In genomic region chr11:61673686-61674085, GRCm38 (mm10) we compare ENCODE assay signal across 10 mouse cellular contexts. TPM values are rescaled to one million over a fixed set of nuclear protein-coding genes. Genes with fewer than 3 reads are reported as not detected.
DNase-seq lines count a peak whose midpoint lies in the region; ATAC-seq and TF ChIP-seq lines count a peak whose summit lies in the region.
"Had no signal": no experiment of that assay in that cellular context is flagged by ENCODE, and none has a peak within 500 bp of the region (broad histone marks: within the 10 kb centered on the region; RNA-seq: fewer than 3 reads in every experiment).

No protein-coding gene starts in this region.

- no peak overlapping the region for H3K4me3 ChIP-seq in hindbrain, postnatal 0 days (ENCODE audit: low read length)
- H3K4me3 ChIP-seq in hindbrain, embryonic 14.5 days (replicated peaks; ENCODE audit: low read length): no peak overlapping the region
- H3K4me3 ChIP-seq in lung, embryonic 14.5 days (ENCODE audit: low read depth, low read length): no peak overlapping the region

- no peak overlapping the region for H3K27ac ChIP-seq in hindbrain, postnatal 0 days
- H3K27ac ChIP-seq in hindbrain, embryonic 14.5 days: no peak overlapping the region
- no peak overlapping the region for H3K27ac ChIP-seq in lung, embryonic 14.5 days (ENCODE audit: low read depth)

- peak; percentile 54 for TF ChIP-seq CTCF in hindbrain, postnatal 0 days (IDR thresholded peaks at IDR 0.05; ENCODE audit: low read depth)
- peak; percentile 51 for TF ChIP-seq CTCF in lung, embryonic 14.5 days (IDR thresholded peaks at IDR 0.05; ENCODE audit: low read depth)

- no peaks in the 10 kb centered on the region for H3K27me3 ChIP-seq in hindbrain, postnatal 0 days (ENCODE audit: insufficient read depth, low read length)
- H3K27me3 ChIP-seq in hindbrain, embryonic 14.5 days (ENCODE audit: control insufficient read depth, insufficient read depth, low read length): no peaks in the 10 kb centered on the region
- H3K27me3 ChIP-seq in lung, embryonic 14.5 days (ENCODE audit: insufficient read depth, low read length): no peaks in the 10 kb centered on the region

- peak; percentile 56 for DNase-seq in hindbrain, postnatal 0 days (ENCODE audit: low spot score)
- no peak for DNase-seq in hindbrain, embryonic 14.5 days (ENCODE audit: low spot score)
- DNase-seq in thymus, postnatal 14 days: peak; percentile 46
- no peak for DNase-seq in thymus, postnatal 0 days (ENCODE audit: low spot score)
- peak; percentile 70 to 74 for DNase-seq in cerebellum, postnatal 36 days
- no peak for DNase-seq in lung, embryonic 14.5 days
- no peak for DNase-seq in Muller cell, postnatal 12 days (ENCODE audit: inconsistent ontology term)
- no peak for DNase-seq in yolk sac, embryonic 10.5 days (ENCODE audit: low spot score)

- H3K4me1 ChIP-seq in hindbrain, postnatal 0 days (ENCODE audit: insufficient read depth, low read length): peaks cover 9% of the 10 kb centered on the region
- H3K4me1 ChIP-seq in hindbrain, embryonic 14.5 days (replicated peaks; ENCODE audit: control insufficient read depth, insufficient read depth, low read length): 0 out of 2 replicates have a peak, but pooled peaks cover 7% of the 10 kb centered on the region
- peaks cover 15% of the 10 kb centered on the region for H3K4me1 ChIP-seq in lung, embryonic 14.5 days (ENCODE audit: insufficient read depth)

- no peak overlapping the region for H3K9ac ChIP-seq in hindbrain, postnatal 0 days (replicated peaks; ENCODE audit: low read length)
- H3K9ac ChIP-seq in hindbrain, embryonic 14.5 days: no peak overlapping the region
- no peak overlapping the region for H3K9ac ChIP-seq in lung, embryonic 14.5 days

- H3K9me3 ChIP-seq in hindbrain, postnatal 0 days (ENCODE audit: low read length): no peaks in the 10 kb centered on the region
- H3K9me3 ChIP-seq in hindbrain, embryonic 14.5 days (ENCODE audit: control insufficient read depth, low read length): no peaks in the 10 kb centered on the region
- no peaks in the 10 kb centered on the region for H3K9me3 ChIP-seq in lung, embryonic 14.5 days (ENCODE audit: low read depth, low read length)

- H3K36me3 ChIP-seq in hindbrain, postnatal 0 days (ENCODE audit: insufficient read depth, low read length): no peaks in the 10 kb centered on the region
- no peaks in the 10 kb centered on the region for H3K36me3 ChIP-seq in hindbrain, embryonic 14.5 days (replicated peaks; ENCODE audit: control insufficient read depth, insufficient read depth)
- no peaks in the 10 kb centered on the region for H3K36me3 ChIP-seq in lung, embryonic 14.5 days (ENCODE audit: insufficient read depth)

- H3K4me2 ChIP-seq in hindbrain, postnatal 0 days (ENCODE audit: low read depth, low read length): no peak overlapping the region
- no peak overlapping the region for H3K4me2 ChIP-seq in hindbrain, embryonic 14.5 days (replicated peaks)
- no peak overlapping the region for H3K4me2 ChIP-seq in lung, embryonic 14.5 days

- WGBS in hindbrain, postnatal 0 days: 30% methylated on average over 8 of the region's 8 CpGs
- 25% methylated on average over 7 of the region's 8 CpGs for WGBS in hindbrain, embryonic 14.5 days
- 44% methylated on average over 8 of the region's 8 CpGs for WGBS in lung, embryonic 14.5 days

- no peak for ATAC-seq in hindbrain, postnatal 0 days
- no peak for ATAC-seq in hindbrain, embryonic 14.5 days (ENCODE audit: low FRiP score)
- no peak for ATAC-seq in lung, embryonic 14.5 days (ENCODE audit: insufficient read depth)

RNA-seq across cellular contexts. Expression of gene Fam83g, which starts 10.2 kb away (rescaled TPM):
- 0.11 and 0.21 TPM in 2 replicates for total RNA-seq in hindbrain, postnatal 0 days (2014; rRNA removed)
- 0.10 TPM in 2 replicates for polyA plus RNA-seq in hindbrain, postnatal 0 days (2015; fragmentation: Nextera tagmentation; extraction: Ambion mirVana)
- polyA plus RNA-seq in hindbrain, embryonic 14.5 days (2014; fragmentation: Nextera tagmentation; extraction: Ambion mirVana): 0.20 TPM in 2 replicates
- 5.5 and 5.6 TPM in 2 replicates for polyA plus RNA-seq in thymus, postnatal 0 days (2015; fragmentation: Nextera tagmentation; extraction: Ambion mirVana)
- polyA plus RNA-seq in lung, embryonic 14.5 days (2014; fragmentation: Nextera tagmentation; extraction: Ambion mirVana): 2.1 and 2.2 TPM in 2 replicates

RNA-seq across cellular contexts. Expression of gene Grap, which starts 20.6 kb away (rescaled TPM):
- 7.4 and 11.9 TPM in 2 replicates for total RNA-seq in hindbrain, postnatal 0 days (2014; rRNA removed)
- polyA plus RNA-seq in hindbrain, postnatal 0 days (2015; fragmentation: Nextera tagmentation; extraction: Ambion mirVana): 7.7 and 8.1 TPM in 2 replicates
- polyA plus RNA-seq in hindbrain, embryonic 14.5 days (2014; fragmentation: Nextera tagmentation; extraction: Ambion mirVana): 8.1 and 10.1 TPM in 2 replicates
- polyA plus RNA-seq in thymus, postnatal 0 days (2015; fragmentation: Nextera tagmentation; extraction: Ambion mirVana): 59.0 and 88.7 TPM in 2 replicates
- polyA plus RNA-seq in lung, embryonic 14.5 days (2014; fragmentation: Nextera tagmentation; extraction: Ambion mirVana): 27.8 and 29.5 TPM in 2 replicates

RNA-seq across cellular contexts. Expression of gene Slc5a10, which starts 46.9 kb away (rescaled TPM):
- total RNA-seq in hindbrain, postnatal 0 days (2014; rRNA removed): 0.21 TPM in 1 of 2 replicates, not detected in the other
- polyA plus RNA-seq in hindbrain, postnatal 0 days (2015; fragmentation: Nextera tagmentation; extraction: Ambion mirVana): 0.19 and 0.20 TPM in 2 replicates
- polyA plus RNA-seq in hindbrain, embryonic 14.5 days (2014; fragmentation: Nextera tagmentation; extraction: Ambion mirVana): not detected in 2 replicates
- 0.10 and 0.32 TPM in 2 replicates for polyA plus RNA-seq in thymus, postnatal 0 days (2015; fragmentation: Nextera tagmentation; extraction: Ambion mirVana)
- not detected in 2 replicates for polyA plus RNA-seq in lung, embryonic 14.5 days (2014; fragmentation: Nextera tagmentation; extraction: Ambion mirVana)
- total RNA-seq: heart, adult 18-20 months had no signal
- polyA plus RNA-seq: liver, embryonic 16.5 days had no signal

Comparison
In these comparisons a context has a peak if more than half of its experiments do, and no peak if none do; other contexts are left out.
1. DNase-seq: peak in hindbrain, postnatal 0 days (single experiment), thymus, postnatal 14 days (single experiment) and cerebellum, postnatal 36 days (2 of 2); none in hindbrain, embryonic 14.5 days (single experiment), thymus, postnatal 0 days (single experiment), lung, embryonic 14.5 days (single experiment), Muller cell, postnatal 12 days (single experiment) and yolk sac, embryonic 10.5 days (single experiment).